In genomic region chr1:179760553-179760952, GRCm38 (mm10) we compare ENCODE assay signal across 46 mouse cellular contexts. TPM values are rescaled to one million over a fixed set of nuclear protein-coding genes. Genes with fewer than 3 reads are reported as not detected.
"Had no signal": no experiment of that assay in that cellular context is flagged by ENCODE, and none has a peak within 500 bp of the region (broad histone marks: within the 10 kb centered on the region; RNA-seq: fewer than 3 reads in every experiment).

No protein-coding gene starts in this region.

- H3K4me3 ChIP-seq: heart, embryonic 12.5 days; heart, embryonic 13.5 days; heart, embryonic 15.5 days; hindbrain, embryonic 10.5 days; hindbrain, embryonic 12.5 days; hindbrain, embryonic 13.5 days; hindbrain, embryonic 15.5 days; intestine, embryonic 15.5 days; kidney, embryonic 15.5 days; layer of hippocampus, adult 2 months; left cerebral cortex, adult 2 months had no signal

- ATAC-seq: hindbrain, embryonic 16.5 days; hindbrain, postnatal 0 days; inflammation-experienced regulatory T-cells, adult 6 months; intestine, embryonic 15.5 days; intestine, embryonic 16.5 days; intestine, postnatal 0 days had no signal

- H3K4me1 ChIP-seq: heart, embryonic 12.5 days; heart, embryonic 13.5 days; heart, embryonic 15.5 days; hindbrain, embryonic 10.5 days; hindbrain, embryonic 12.5 days; hindbrain, embryonic 13.5 days; hindbrain, embryonic 15.5 days; intestine, embryonic 15.5 days; kidney, embryonic 15.5 days had no signal

- H3K27me3 ChIP-seq: heart, embryonic 12.5 days; heart, embryonic 13.5 days; heart, embryonic 15.5 days; hindbrain, embryonic 12.5 days; hindbrain, embryonic 13.5 days; hindbrain, embryonic 15.5 days; intestine, embryonic 15.5 days; kidney, embryonic 15.5 days had no signal

- H3K9ac ChIP-seq: heart, embryonic 12.5 days; heart, embryonic 13.5 days; heart, embryonic 15.5 days; hindbrain, embryonic 12.5 days; hindbrain, embryonic 13.5 days; hindbrain, embryonic 14.5 days; hindbrain, embryonic 15.5 days; intestine, embryonic 15.5 days; kidney, embryonic 15.5 days had no signal

- H3K9me3 ChIP-seq: heart, embryonic 12.5 days; heart, embryonic 13.5 days; heart, embryonic 15.5 days; hindbrain, embryonic 10.5 days; hindbrain, embryonic 12.5 days; hindbrain, embryonic 13.5 days; hindbrain, embryonic 15.5 days; intestine, embryonic 15.5 days; kidney, embryonic 15.5 days had no signal

- H3K27ac ChIP-seq: heart, embryonic 13.5 days; heart, embryonic 15.5 days; hindbrain, embryonic 10.5 days; hindbrain, embryonic 12.5 days; hindbrain, embryonic 13.5 days; hindbrain, embryonic 14.5 days; hindbrain, embryonic 15.5 days; hindbrain, postnatal 0 days; intestine, embryonic 15.5 days; kidney, embryonic 15.5 days; kidney, postnatal 0 days; layer of hippocampus, adult 2 months; left cerebral cortex, adult 2 months had no signal

- DNase-seq: heart, postnatal 10 days; heart, postnatal 14 days; heart, postnatal 36 days; heart, postnatal 4 days; kidney, adult 11 months; kidney, adult 18-20 months; kidney, adult 2 months; kidney, adult 8-10 months; kidney, adult 9 months; kidney, postnatal 10 days; kidney, postnatal 25 days; kidney, postnatal 36 days; kidney, postnatal 4 days; layer of hippocampus, adult 9-11 months; layer of hippocampus, postnatal 36 days had no signal

RNA-seq across cellular contexts. Expression of gene Kif28, which starts 15.5 kb away (rescaled TPM):
- total RNA-seq: hematopoietic stem cell, adult 5-6 weeks; hindbrain, postnatal 0 days had no signal
- polyA plus RNA-seq: heart, embryonic 12.5 days; heart, embryonic 13.5 days; hindbrain, embryonic 10.5 days; hindbrain, embryonic 11.5 days; hindbrain, embryonic 12.5 days; hindbrain, embryonic 13.5 days; hindbrain, embryonic 14.5 days; inflammation-experienced regulatory T-cells, adult 6 months; intestine, embryonic 14.5 days; intestine, embryonic 15.5 days; intestine, embryonic 16.5 days; intestine, postnatal 0 days; kidney, adult 2 months; kidney, embryonic 14.5 days; kidney, embryonic 15.5 days; kidney, embryonic 16.5 days; kidney, postnatal 0 days; large intestine, adult 2 months had no signal

RNA-seq across cellular contexts. Expression of gene Gm10518, which starts 42.6 kb away (rescaled TPM):
- total RNA-seq: heart, postnatal 10 days; heart, postnatal 14 days; heart, postnatal 25 days; heart, postnatal 36 days; heart, postnatal 4 days; layer of hippocampus, adult 18-20 months; layer of hippocampus, adult 2 months; layer of hippocampus, postnatal 10 days; layer of hippocampus, postnatal 14 days; layer of hippocampus, postnatal 25 days; layer of hippocampus, postnatal 36 days; left cerebral cortex, adult 8-10 months had no signal
- polyA plus RNA-seq: heart, embryonic 12.5 days; heart, embryonic 13.5 days; heart, embryonic 15.5 days; heart, embryonic 16.5 days; hindbrain, embryonic 13.5 days; hindbrain, embryonic 14.5 days; inflammation-experienced regulatory T-cells, adult 6 months; intestine, embryonic 15.5 days; intestine, embryonic 16.5 days; intestine, postnatal 0 days; kidney, adult 2 months; kidney, embryonic 15.5 days; kidney, embryonic 16.5 days; kidney, postnatal 0 days; large intestine, adult 2 months had no signal
